22 mouse cellular contexts compared by ENCODE assay signal in the genomic region with DNA sequence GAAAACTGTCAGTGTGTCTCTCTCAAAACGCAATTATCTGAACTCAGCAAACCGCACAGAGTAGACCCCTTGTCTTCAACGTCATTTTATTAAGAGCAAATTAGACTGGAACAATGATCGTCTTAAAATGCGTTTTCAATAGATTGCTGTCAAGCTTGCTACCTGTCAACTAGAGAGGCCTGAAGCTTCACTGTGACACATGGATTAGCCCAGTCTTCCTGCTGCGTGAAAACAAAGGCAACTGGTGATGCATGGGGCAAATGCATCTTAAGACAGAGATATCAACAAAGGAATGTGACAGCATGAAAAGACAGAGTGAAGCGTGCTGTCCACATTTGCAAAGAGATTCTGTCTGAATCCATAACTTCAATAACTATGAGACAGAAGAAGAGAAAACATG. TPM values are rescaled to one million over a fixed set of nuclear protein-coding genes. Genes with fewer than 3 reads are reported as not detected.
"Had no signal": no experiment of that assay in that cellular context is flagged by ENCODE, and none has a peak within 500 bp of the region (broad histone marks: within the 10 kb centered on the region; RNA-seq: fewer than 3 reads in every experiment).

No protein-coding gene starts in this region.

- ATAC-seq: liver, embryonic 12.5 days had no signal

- DNase-seq: kidney, adult 18-20 months; kidney, adult 9 months; kidney, postnatal 14 days; kidney, postnatal 4 days; layer of hippocampus, adult 9-11 months; liver; lung, adult 18-20 months; lung, postnatal 10 days; lung, postnatal 36 days; right cerebral cortex, postnatal 25 days; spleen, adult 18-20 months; thymus, adult 2 months; thymus, postnatal 14 days; thymus, postnatal 4 days had no signal

- H3K36me3 ChIP-seq: limb, embryonic 10.5 days; limb, embryonic 13.5 days; liver, embryonic 12.5 days; liver, embryonic 15.5 days; lung, embryonic 15.5 days; midbrain, embryonic 12.5 days; stomach, embryonic 15.5 days had no signal

- H3K9ac ChIP-seq: limb, embryonic 13.5 days; liver, embryonic 12.5 days; liver, embryonic 15.5 days; lung, embryonic 15.5 days; midbrain, embryonic 12.5 days; stomach, embryonic 15.5 days had no signal

- H3K4me2 ChIP-seq: limb, embryonic 13.5 days; liver, embryonic 12.5 days; liver, embryonic 15.5 days; lung, embryonic 15.5 days; midbrain, embryonic 12.5 days; stomach, embryonic 15.5 days had no signal

- H3K9me3 ChIP-seq: limb, embryonic 10.5 days; limb, embryonic 13.5 days; liver, embryonic 12.5 days; liver, embryonic 15.5 days; lung, embryonic 15.5 days; stomach, embryonic 15.5 days had no signal

- H3K27me3 ChIP-seq: limb, embryonic 13.5 days; liver, embryonic 12.5 days; liver, embryonic 15.5 days; lung, embryonic 15.5 days; megakaryocyte, embryonic 14.5 days; midbrain, embryonic 12.5 days; stomach, embryonic 15.5 days had no signal

- H3K4me1 ChIP-seq: limb, embryonic 10.5 days; limb, embryonic 13.5 days; liver, embryonic 12.5 days; liver, embryonic 15.5 days; lung, embryonic 15.5 days; megakaryocyte, embryonic 14.5 days; stomach, embryonic 15.5 days had no signal

- H3K4me3 ChIP-seq: limb, embryonic 10.5 days; limb, embryonic 13.5 days; liver, embryonic 12.5 days; liver, embryonic 15.5 days; lung, embryonic 15.5 days; megakaryocyte, embryonic 14.5 days; midbrain, embryonic 12.5 days; stomach, embryonic 15.5 days had no signal

- H3K27ac ChIP-seq: limb, embryonic 10.5 days; limb, embryonic 13.5 days; liver, embryonic 12.5 days; liver, embryonic 15.5 days; lung, embryonic 15.5 days; midbrain, embryonic 12.5 days; stomach, embryonic 15.5 days had no signal

RNA-seq across cellular contexts. Expression of gene Egfem1, which starts 41.8 kb away (rescaled TPM):
- polyA plus RNA-seq: thymus, adult 2 months had no signal
